Mouse (Mus musculus) stomach, embryonic 14.5 days (tissue): ENCODE data around the gene Itih4. TPM values are rescaled to one million over a fixed set of nuclear protein-coding genes. Genes with fewer than 3 reads are reported as not detected.

Source experiments
- ATAC-seq: fragments of 200-750 bp; cut with Nextera tagmentation; 2 replicates; pipeline ENCODE4 v1.8.0; 2017; ENCODE audit warnings: low read depth, moderate TSS enrichment; ENCODE audit not compliant: insufficient number of reproducible peaks, insufficient read depth, low FRiP score
- H3K27ac ChIP-seq: fragments of 300-500 bp; sonication (generic); 2 replicates; pipeline ENCODE4 v1.5.1; 2014; ENCODE audit warnings: mild to moderate bottlenecking, low read length, moderate library complexity, mixed read lengths
- H3K27me3 ChIP-seq: fragments of 300-500 bp; sonication (generic); 2 replicates; pipeline ENCODE4 v1.6.1; 2014; ENCODE audit warnings: low read length, control low read depth, mixed read lengths; ENCODE audit not compliant: control insufficient read depth, insufficient read depth
- H3K36me3 ChIP-seq: fragments of 300-500 bp; sonication (generic); 2 replicates; pipeline ENCODE4 v1.6.1; 2014; ENCODE audit warnings: mild to moderate bottlenecking, control low read depth, low read length, moderate library complexity, mixed read lengths; ENCODE audit not compliant: control insufficient read depth, insufficient read depth
- H3K4me1 ChIP-seq: fragments of 300-500 bp; sonication (generic); 2 replicates; pipeline ENCODE4 v1.6.1; 2014; ENCODE audit warnings: low read length, control low read depth, mixed read lengths; ENCODE audit not compliant: control insufficient read depth, insufficient read depth
- H3K4me2 ChIP-seq: fragments of 300-500 bp; sonication (generic); replicated peaks from 2 replicates; pipeline ENCODE4 v1.6.1; 2014; ENCODE audit warnings: low read depth, low read length, control low read depth
- H3K4me3 ChIP-seq: fragments of 300-500 bp; sonication (generic); 2 replicates; pipeline ENCODE4 v1.5.1; 2014; ENCODE audit warnings: low read depth, low read length, control low read depth
- H3K9ac ChIP-seq: fragments of 300-500 bp; sonication (generic); replicated peaks from 2 replicates; pipeline ENCODE4 v1.6.1; 2014; ENCODE audit warnings: low read depth, mild to moderate bottlenecking, control low read depth, low read length, moderate library complexity, mixed read lengths
- H3K9me3 ChIP-seq: fragments of 300-500 bp; sonication (generic); 2 replicates; pipeline ENCODE4 v1.6.1; 2016; ENCODE audit warnings: low read depth, low read length, control low read depth; ENCODE audit not compliant: control insufficient read depth
- WGBS: fragments of 180-500 bp; shearing (Covaris S2); extraction: QIAGEN DNeasy Blood & Tissue Kit; methylation state at CpG from one replicate; pipeline ENCODE4 v1.1.7; 2014; 5-methylcytosine and 5-hydroxymethylcytosine counted together
- polyA plus RNA-seq: library from polyadenylated mRNA; unstranded; fragments of >200 nt; fragmentation: Nextera tagmentation; extraction: Ambion mirVana; gene quantifications from 2 replicates; pipeline ENCODE4 v1.2.1, GENCODE M21; 2014

Gene Itih4
- polyA plus RNA-seq, 1 experiment from 2014 or later = 0.22 TPM

DNA sequence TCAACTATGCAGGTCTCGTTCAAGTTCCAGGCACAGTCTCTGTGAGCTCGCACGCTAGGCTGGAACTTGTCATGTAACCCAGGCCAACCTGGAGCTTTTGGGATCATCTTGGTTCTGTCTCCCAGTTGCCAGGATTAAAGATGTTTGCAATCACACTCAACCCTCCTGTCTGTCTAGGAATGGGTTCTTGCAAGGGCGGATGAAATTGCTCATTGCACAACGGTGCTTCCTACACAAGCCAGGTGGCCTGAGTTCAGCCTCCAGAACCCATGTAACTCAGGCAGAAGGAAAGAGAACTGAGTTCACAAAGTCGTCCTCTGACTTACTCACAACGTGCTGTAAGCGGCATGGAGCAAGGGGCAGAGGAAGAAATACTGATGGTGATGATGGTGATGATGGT is 24.9 kb downstream of the Itih4 start:
- no peaks in the 10 kb centered on the region for H3K36me3 ChIP-seq
- H3K9ac ChIP-seq = no peak overlapping the region
- no peaks in the 10 kb centered on the region for H3K4me1 ChIP-seq
- H3K27ac ChIP-seq = no peak overlapping the region
- H3K9me3 ChIP-seq = no peaks in the 10 kb centered on the region
- no peak for ATAC-seq
- no peaks in the 10 kb centered on the region for H3K27me3 ChIP-seq
- H3K4me2 ChIP-seq = no peak overlapping the region
- WGBS = 89% methylated on average over 8 of the region's 8 CpGs
- no peak overlapping the region for H3K4me3 ChIP-seq

DNA sequence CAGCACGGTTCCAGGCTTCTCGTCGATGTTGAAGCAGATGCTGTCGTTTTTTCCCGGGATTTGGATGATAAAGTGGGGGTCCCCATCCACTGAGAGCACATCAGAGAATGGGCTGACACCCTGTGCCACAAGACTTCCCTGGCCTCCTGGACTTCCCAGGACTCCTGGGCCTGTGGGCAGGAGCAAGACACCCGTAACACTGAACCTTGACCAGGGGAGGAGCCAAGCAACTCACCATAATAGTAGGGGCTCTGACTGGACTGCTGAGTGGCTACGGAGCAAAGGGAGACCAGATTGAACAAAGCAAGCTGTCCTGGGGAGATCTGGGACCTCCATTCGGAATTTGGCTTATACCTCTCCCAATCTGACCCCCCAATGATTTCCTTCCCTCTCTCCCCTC is 26.4 kb downstream of the Itih4 start:
- H3K4me1 ChIP-seq = no peaks in the 10 kb centered on the region
- H3K9ac ChIP-seq = no peak overlapping the region
- no peak for ATAC-seq
- H3K9me3 ChIP-seq = no peaks in the 10 kb centered on the region
- H3K27ac ChIP-seq = no peak overlapping the region
- H3K4me2 ChIP-seq = no peak overlapping the region
- WGBS = 79% methylated on average over 8 of the region's 8 CpGs
- no peaks in the 10 kb centered on the region for H3K36me3 ChIP-seq
- H3K4me3 ChIP-seq = no peak overlapping the region
- no peaks in the 10 kb centered on the region for H3K27me3 ChIP-seq

DNA sequence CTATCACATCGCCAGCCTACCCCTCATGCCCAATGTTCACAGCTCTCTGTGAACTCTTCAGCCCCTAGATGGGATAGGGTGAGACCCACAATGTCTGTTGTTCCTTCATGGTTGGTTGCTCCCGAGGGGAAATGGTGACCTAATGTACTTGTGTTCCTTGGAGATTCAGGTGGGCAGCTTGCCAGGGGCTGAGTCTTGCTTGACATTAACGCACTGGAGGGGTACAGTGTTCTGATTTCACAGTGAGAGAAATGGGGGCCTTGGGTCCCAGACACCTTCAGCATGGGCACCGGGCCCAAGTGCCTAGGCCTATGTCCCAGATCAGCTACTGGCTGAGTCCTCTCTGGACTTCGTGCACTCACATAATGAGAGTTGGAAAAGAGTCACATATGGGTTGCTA is 27.1 kb downstream of the Itih4 start:
- Histone ChIP-seq H3K9ac (no peak overlapping the region), H3K4me2 (no peak overlapping the region), H3K27ac (no peak overlapping the region), H3K27me3 (no peaks in the 10 kb centered on the region), H3K4me3 (no peak overlapping the region), H3K4me1 (no peaks in the 10 kb centered on the region), H3K36me3 (no peaks in the 10 kb centered on the region), H3K9me3 (no peaks in the 10 kb centered on the region)
- no peak for ATAC-seq
- WGBS = 78% methylated on average over 5 of the region's 5 CpGs

DNA sequence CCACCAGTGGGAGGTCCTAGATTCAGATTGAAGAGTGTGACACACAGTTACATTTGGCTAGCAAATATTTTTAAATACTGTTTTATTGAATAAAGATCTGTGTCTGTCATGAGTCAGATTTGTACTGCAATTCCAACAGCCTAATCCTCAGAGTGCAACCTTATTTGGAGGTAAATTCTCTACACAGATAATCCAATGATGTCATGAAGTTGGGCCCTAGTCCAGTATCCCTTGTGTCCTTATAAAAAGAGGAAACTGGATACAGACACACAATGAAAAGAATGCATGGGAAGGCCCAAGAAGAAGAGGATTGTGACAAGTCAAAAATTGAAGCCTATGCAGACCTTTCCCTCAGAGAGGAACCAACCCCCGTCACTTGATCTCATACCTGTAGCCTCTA is 30.2 kb downstream of the Itih4 start:
- H3K27ac ChIP-seq = no peak overlapping the region
- H3K36me3 ChIP-seq = no peaks in the 10 kb centered on the region
- no peaks in the 10 kb centered on the region for H3K27me3 ChIP-seq
- no peak overlapping the region for H3K9ac ChIP-seq
- no peak overlapping the region for H3K4me3 ChIP-seq
- no peaks in the 10 kb centered on the region for H3K4me1 ChIP-seq
- H3K4me2 ChIP-seq = no peak overlapping the region
- no peaks in the 10 kb centered on the region for H3K9me3 ChIP-seq
- 69% methylated on average over 1 of the region's 1 CpGs for WGBS
- no peak for ATAC-seq

DNA sequence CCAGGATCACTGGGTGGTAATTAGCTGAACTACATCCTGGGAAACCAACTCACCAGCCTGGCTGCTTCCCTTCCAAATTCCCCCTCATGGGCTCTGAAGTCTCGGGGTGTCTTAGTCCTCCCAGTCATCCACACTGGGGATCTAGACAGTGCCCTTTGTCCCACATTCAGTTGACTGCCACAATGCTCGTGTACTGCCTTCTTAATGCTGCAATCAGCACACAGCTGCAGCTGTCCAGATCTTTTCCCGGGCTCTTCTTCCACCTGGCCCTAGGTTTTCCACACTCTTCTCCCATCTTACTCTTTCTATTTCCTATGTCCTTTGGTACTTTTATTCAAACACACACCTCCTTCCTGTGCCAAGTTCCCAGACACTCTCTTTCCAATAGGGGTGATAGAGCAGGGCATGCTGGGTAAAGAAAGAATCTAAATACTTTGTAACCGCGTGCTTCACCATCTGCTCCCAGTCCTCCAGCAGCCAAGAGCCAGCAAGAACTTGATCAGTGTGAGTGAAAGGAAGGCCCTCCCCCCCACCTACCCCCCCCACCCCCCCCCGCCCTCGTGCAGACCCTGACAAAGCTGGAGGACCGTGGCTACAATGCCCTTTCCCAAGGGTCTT is 35.9 kb downstream of the Itih4 start:
- no peaks in the 10 kb centered on the region for H3K27me3 ChIP-seq
- no peak for ATAC-seq
- no peak overlapping the region for H3K4me2 ChIP-seq
- H3K4me1 ChIP-seq = no peaks in the 10 kb centered on the region
- no peaks in the 10 kb centered on the region for H3K36me3 ChIP-seq
- 49% methylated on average over 8 of the region's 8 CpGs for WGBS
- no peak overlapping the region for H3K4me3 ChIP-seq
- H3K9me3 ChIP-seq = no peaks in the 10 kb centered on the region
- H3K27ac ChIP-seq = no peak overlapping the region
- H3K9ac ChIP-seq = no peak overlapping the region

DNA sequence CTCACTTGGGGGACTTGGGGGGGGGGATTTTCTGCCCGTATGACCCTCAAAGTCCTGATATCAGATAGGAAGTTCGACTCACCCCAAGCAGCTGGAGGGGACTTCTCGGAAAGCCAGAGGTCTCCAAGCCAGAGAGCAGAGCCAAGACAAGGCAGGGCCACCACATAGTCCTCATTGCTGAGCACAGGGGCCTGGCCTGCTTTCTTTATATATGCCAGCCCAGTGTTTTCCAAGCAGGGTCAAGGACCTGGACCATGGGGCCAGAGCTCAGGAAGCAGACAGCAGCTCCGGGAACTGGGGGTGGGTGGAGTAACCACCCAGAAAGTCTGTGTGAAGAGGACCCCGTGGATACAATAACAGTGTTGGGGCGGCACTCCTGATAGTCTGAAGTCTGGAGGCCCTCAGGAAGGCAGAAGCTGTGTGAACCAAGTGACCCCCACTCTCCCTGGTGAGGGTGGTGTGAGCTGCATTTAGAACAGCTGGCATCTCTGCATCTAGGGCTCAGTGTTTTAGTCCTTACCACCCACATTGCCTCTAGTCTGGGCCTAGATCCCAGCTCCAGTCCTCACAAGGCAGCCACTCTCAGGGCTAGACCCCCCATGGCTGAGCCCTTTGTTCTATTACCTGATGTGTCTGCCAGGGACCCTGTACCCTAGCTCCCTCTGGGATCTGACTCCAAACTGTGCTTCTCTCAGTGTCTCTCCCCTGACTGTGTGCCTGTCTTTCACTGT is 37.3 kb downstream of the Itih4 start, which contains the start of gene Itih3:
Itih3 (minus strand) TSS at position 386 of the 731 bp plus-strand sequence.
- H3K4me3 ChIP-seq = no peak within 1 kb of the TSS
- ATAC-seq = no peak
- no peak within 1 kb of the TSS for H3K4me2 ChIP-seq
- H3K4me1 ChIP-seq = no peaks in the 10 kb centered on the region
- H3K9me3 ChIP-seq = no peaks in the 10 kb centered on the region
- no peak within 1 kb of the TSS for H3K27ac ChIP-seq
- no peak within 1 kb of the TSS for H3K9ac ChIP-seq
- H3K27me3 ChIP-seq = no peaks in the 10 kb centered on the region
- no peaks in the 10 kb centered on the region for H3K36me3 ChIP-seq
- WGBS = 60% methylated on average over 6 of the region's 6 CpGs

DNA sequence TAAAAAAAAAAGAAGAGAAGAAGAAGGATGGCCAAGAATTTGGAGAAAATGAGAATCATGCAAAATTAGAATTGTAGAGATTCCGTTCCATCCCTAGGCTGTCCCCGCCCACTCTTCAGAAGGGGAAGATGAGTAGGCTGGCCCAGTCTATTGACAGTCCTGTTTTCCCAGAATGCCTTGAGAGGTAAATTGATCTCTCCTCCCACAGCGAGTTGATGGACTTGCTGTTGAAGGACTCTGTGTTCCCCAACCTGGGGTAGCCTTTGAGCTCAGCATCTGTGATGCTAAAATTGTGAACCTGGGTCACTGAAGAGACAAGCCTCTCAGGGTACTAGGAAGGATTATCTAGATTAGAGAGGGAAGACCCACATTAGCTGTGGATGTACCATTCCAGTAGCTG is 39.2 kb downstream of the Itih4 start:
- no peak overlapping the region for H3K27ac ChIP-seq
- no peaks in the 10 kb centered on the region for H3K36me3 ChIP-seq
- 90% methylated on average over 3 of the region's 3 CpGs for WGBS
- H3K4me3 ChIP-seq = no peak overlapping the region
- no peaks in the 10 kb centered on the region for H3K4me1 ChIP-seq
- H3K9ac ChIP-seq = no peak overlapping the region
- ATAC-seq = no peak
- no peaks in the 10 kb centered on the region for H3K9me3 ChIP-seq
- H3K4me2 ChIP-seq = no peak overlapping the region
- H3K27me3 ChIP-seq = no peaks in the 10 kb centered on the region

DNA sequence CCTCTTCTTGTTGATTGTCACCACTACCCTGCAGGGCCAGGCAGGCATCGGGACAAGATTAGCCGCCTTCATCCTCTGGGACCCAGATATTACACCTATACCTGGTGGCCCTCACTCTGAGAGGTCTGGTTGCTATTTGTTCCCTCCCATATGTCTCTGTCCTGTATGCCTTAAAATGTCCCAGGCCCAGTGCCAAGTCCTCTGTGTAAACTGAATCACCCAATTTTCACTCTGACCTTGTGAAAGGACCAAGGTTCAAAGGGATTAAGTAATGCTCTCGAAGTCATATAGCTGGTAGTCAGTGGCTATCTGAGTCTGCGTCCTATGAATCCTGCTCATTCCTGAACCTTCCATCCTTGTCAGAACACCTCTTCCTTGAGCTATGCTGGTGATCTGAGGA is 44.1 kb downstream of the Itih4 start:
- no peak overlapping the region for H3K4me3 ChIP-seq
- ATAC-seq = no peak
- H3K36me3 ChIP-seq = no peaks in the 10 kb centered on the region
- no peak overlapping the region for H3K27ac ChIP-seq
- 83% methylated on average over 4 of the region's 4 CpGs for WGBS
- no peaks in the 10 kb centered on the region for H3K27me3 ChIP-seq
- no peak overlapping the region for H3K9ac ChIP-seq
- H3K4me2 ChIP-seq = no peak overlapping the region
- no peaks in the 10 kb centered on the region for H3K4me1 ChIP-seq
- H3K9me3 ChIP-seq = no peaks in the 10 kb centered on the region

DNA sequence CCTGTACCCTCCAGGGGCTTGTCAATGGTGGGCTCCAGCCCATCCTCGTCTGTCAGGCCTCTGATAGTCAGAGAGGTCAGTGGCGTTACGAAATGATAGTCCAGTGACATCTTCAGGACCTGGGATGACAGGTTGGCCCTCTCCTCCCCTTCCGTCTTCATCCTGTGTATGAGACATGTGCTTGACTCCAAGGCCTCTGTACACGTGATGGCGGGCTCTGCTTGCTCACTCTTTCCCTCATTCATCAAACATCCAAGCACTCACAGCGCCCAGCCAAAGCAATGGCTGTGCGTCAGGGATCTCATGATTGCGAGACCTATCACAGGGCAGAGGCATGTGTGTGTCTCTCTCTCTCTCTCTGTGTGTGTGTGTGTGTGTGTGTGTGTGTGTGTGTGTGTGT is 47.1 kb downstream of the Itih4 start:
- no peak overlapping the region for H3K27ac ChIP-seq
- H3K4me1 ChIP-seq = no peaks in the 10 kb centered on the region
- no peak overlapping the region for H3K9ac ChIP-seq
- H3K36me3 ChIP-seq = no peaks in the 10 kb centered on the region
- ATAC-seq = no peak
- WGBS = 78% methylated on average over 9 of the region's 9 CpGs
- no peak overlapping the region for H3K4me2 ChIP-seq
- no peaks in the 10 kb centered on the region for H3K9me3 ChIP-seq
- H3K4me3 ChIP-seq = no peak overlapping the region
- H3K27me3 ChIP-seq = no peaks in the 10 kb centered on the region
